Mouse (Mus musculus) neural tube, embryonic 14.5 days (tissue): ENCODE measurements at regions not wholly inside any gene's neighbourhood (a gene's known extent, or its start where the extent isn't known, plus 50 kb on each side); places are given as distances from the start of the nearest gene placed in this dataset.

Source experiments
- ATAC-seq: fragments of 200-750 bp; cut with Nextera tagmentation; 2 replicates; pipeline ENCODE4 v1.8.0; 2017; ENCODE audit warnings: low read depth, mild to moderate bottlenecking, moderate TSS enrichment, moderate library complexity
- H3K27ac ChIP-seq: fragments of 300-500 bp; sonication (generic); 2 replicates; pipeline ENCODE4 v1.5.1; 2014; ENCODE audit warnings: low read depth, mild to moderate bottlenecking, control low read depth, low read length, moderate library complexity, mixed read lengths
- H3K27me3 ChIP-seq: fragments of 300-500 bp; sonication (generic); 2 replicates; pipeline ENCODE4 v1.6.1; 2014; ENCODE audit warnings: low read length; ENCODE audit not compliant: control insufficient read depth, insufficient read depth
- H3K36me3 ChIP-seq: fragments of 300-500 bp; sonication (generic); 2 replicates; pipeline ENCODE4 v1.6.1; 2014; ENCODE audit warnings: low read length, mixed read lengths; ENCODE audit not compliant: control insufficient read depth, insufficient read depth
- H3K4me1 ChIP-seq: fragments of 300-500 bp; sonication (generic); 2 replicates; pipeline ENCODE4 v1.6.1; 2014; ENCODE audit warnings: low read length; ENCODE audit not compliant: control insufficient read depth, insufficient read depth
- H3K4me2 ChIP-seq: fragments of 300-500 bp; sonication (generic); 2 replicates; pipeline ENCODE4 v1.6.1; 2014; ENCODE audit warnings: mild to moderate bottlenecking, low read depth, low read length, control low read depth
- H3K4me3 ChIP-seq: fragments of 300-500 bp; sonication (generic); 2 replicates; pipeline ENCODE4 v1.5.1; 2014; ENCODE audit warnings: low read depth, low read length, control low read depth, mixed read lengths
- H3K9ac ChIP-seq: fragments of 300-500 bp; sonication (generic); replicated peaks from 2 replicates; pipeline ENCODE4 v1.6.1; 2014; ENCODE audit warnings: low read depth, mild to moderate bottlenecking, control low read depth, low read length, mixed read lengths
- H3K9me3 ChIP-seq: fragments of 300-500 bp; sonication (generic); 2 replicates; pipeline ENCODE4 v1.6.1; 2016; ENCODE audit warnings: low read length; ENCODE audit not compliant: control insufficient read depth
- WGBS: fragments of 180-500 bp; shearing (Covaris S2); extraction: QIAGEN DNeasy Blood & Tissue Kit; methylation state at CpG from one replicate; pipeline ENCODE4 v1.1.7; 2014; 5-methylcytosine and 5-hydroxymethylcytosine counted together

- Histone ChIP-seq H3K9ac (no peak overlapping the region), H3K4me1 (no peaks in the 10 kb centered on the region), H3K9me3 (no peaks in the 10 kb centered on the region), H3K4me3 (no peak overlapping the region), H3K36me3 (no peaks in the 10 kb centered on the region), H3K27ac (no peak overlapping the region), H3K27me3 (no peaks in the 10 kb centered on the region), H3K4me2 (no peak overlapping the region)
- ATAC-seq = no peak
- WGBS = 88% methylated on average over 2 of the region's 2 CpGs
Observed at GRCm38 (mm10) chr8:35948146-35948545, 182.6 kb downstream of the Gm19410 start.

DNA sequence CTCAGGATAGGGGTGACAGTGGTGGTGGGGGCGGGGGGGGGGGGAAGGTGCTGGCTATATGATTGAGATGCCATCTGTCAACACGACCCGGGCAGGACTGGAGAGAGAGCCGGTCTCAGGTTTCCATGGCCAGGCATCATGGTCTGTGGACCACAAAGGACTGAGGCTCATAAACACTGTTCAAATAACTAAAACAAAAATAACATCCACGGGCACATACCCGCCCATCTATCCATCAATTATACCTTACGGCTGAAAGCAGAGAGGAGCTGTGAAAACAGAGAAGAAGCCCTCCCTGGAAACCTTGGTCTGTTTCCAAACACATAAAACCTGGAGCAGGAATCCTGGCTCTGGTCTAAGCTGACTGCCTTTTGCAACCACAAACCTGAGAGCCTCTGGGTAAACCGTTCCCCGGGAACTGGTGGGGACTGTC, 183.2 kb downstream of the Gm19410 start:
- WGBS = 38% methylated on average over 9 of the region's 9 CpGs
- H3K9ac ChIP-seq = no peak overlapping the region
- H3K27me3 ChIP-seq = no peaks in the 10 kb centered on the region
- peak; percentile 74 for ATAC-seq
- no peaks in the 10 kb centered on the region for H3K36me3 ChIP-seq
- no peaks in the 10 kb centered on the region for H3K9me3 ChIP-seq
- H3K4me1 ChIP-seq = no peaks in the 10 kb centered on the region
- H3K4me3 ChIP-seq = no peak overlapping the region
- H3K27ac ChIP-seq = no peak overlapping the region
- H3K4me2 ChIP-seq = no peak overlapping the region

DNA sequence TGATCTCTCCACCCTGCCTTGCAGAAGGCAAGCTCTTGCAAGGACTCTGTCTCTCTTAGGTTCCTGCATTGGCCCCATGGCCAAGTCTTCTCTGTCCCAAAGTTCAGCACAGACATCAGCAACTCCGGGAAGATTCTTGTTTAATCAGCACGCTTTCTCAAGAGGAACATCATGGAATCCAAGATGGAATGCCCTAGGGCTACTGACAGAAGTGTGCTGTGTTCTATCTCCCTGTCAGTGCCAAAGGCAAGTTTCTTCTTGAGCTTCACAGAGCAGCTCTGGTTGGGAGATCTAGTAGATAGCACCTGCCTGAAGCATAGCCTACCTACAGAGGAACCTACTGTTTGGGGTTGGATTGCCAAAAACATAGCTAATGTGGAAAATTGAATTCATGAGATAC, 189.9 kb downstream of the Gm19410 start:
- Histone ChIP-seq H3K9ac (no peak overlapping the region), H3K4me1 (no peaks in the 10 kb centered on the region), H3K4me3 (no peak overlapping the region), H3K36me3 (no peaks in the 10 kb centered on the region), H3K9me3 (no peaks in the 10 kb centered on the region), H3K27ac (no peak overlapping the region), H3K4me2 (no peak overlapping the region), H3K27me3 (no peaks in the 10 kb centered on the region)
- WGBS = 93% methylated on average over 2 of the region's 2 CpGs
- no peak for ATAC-seq

- Histone ChIP-seq H3K9ac (no peak overlapping the region), H3K4me1 (no peaks in the 10 kb centered on the region), H3K4me3 (no peak overlapping the region), H3K9me3 (no peaks in the 10 kb centered on the region), H3K27me3 (no peaks in the 10 kb centered on the region), H3K36me3 (no peaks in the 10 kb centered on the region), H3K27ac (no peak overlapping the region), H3K4me2 (no peak overlapping the region)
- whole genome bisulfite sequencing = 29% methylated on average over 2 of the region's 2 CpGs
- peak; percentile 54; the same call in 1 of the 2 replicates for ATAC-seq
Observed at GRCm38 (mm10) chr8:35956319-35956718, 190.7 kb downstream of the Gm19410 start.

- Histone ChIP-seq H3K4me3 (no peak overlapping the region), H3K4me2 (no peak overlapping the region), H3K27ac (no peak overlapping the region), H3K36me3 (no peaks in the 10 kb centered on the region), H3K9me3 (no peaks in the 10 kb centered on the region), H3K9ac (no peak overlapping the region), H3K4me1 (no peaks in the 10 kb centered on the region), H3K27me3 (no peaks in the 10 kb centered on the region)
- no peak for ATAC-seq
- 76% methylated on average over 4 of the region's 4 CpGs for WGBS
Observed at GRCm38 (mm10) chr8:35959201-35959600, 193.6 kb downstream of the Gm19410 start.

DNA sequence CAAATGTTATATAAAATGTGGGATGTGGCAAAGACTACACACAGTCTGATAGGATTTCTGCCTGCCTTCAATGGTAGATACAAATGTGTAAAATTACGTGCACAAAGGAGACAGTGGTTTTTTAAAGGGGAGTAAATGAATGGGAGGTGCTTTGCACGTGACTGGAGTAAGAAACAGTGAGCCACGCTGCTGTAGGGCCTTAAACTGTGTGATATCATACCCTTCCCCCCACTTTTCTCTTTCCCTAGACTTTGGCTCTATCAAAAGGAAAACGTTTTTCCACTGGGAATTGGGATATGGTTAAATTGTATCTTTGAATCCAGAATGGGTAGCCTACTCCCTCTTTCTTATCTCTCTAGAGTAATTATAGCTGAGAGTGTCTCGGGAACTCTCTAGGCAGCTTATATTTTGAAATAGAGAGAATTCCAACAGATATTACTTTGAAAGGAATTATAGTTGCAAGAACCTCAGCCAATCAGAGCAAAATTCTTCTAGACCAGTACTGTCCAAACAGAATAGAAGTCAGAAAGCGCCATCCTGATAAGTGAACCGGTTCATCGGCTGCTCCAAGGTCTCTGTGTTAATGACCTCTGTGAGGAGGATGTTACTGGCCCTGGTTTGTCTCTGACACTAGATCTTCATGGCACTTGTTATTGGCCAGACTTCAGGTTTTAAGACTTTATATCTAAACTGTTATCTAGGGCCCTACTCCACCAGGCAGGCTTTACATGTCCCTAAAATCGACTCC, 195.5 kb downstream of the Gm19410 start:
- Histone ChIP-seq H3K9me3 (no peaks in the 10 kb centered on the region), H3K4me2 (no peak overlapping the region), H3K4me3 (no peak overlapping the region), H3K4me1 (no peaks in the 10 kb centered on the region), H3K27me3 (no peaks in the 10 kb centered on the region), H3K27ac (no peak overlapping the region), H3K9ac (no peak overlapping the region), H3K36me3 (no peaks in the 10 kb centered on the region)
- ATAC-seq = no peak
- 64% methylated on average over 9 of the region's 9 CpGs for whole genome bisulfite sequencing

GRCm38 (mm10) chr8:35961615-35962220, 196.1 kb downstream of the Gm19410 start:
- WGBS = 49% methylated on average over 20 of the region's 20 CpGs
- H3K27me3 ChIP-seq = no peaks in the 10 kb centered on the region
- no peaks in the 10 kb centered on the region for H3K9me3 ChIP-seq
- H3K27ac ChIP-seq = no peak overlapping the region
- no peaks in the 10 kb centered on the region for H3K4me1 ChIP-seq
- no peak overlapping the region for H3K9ac ChIP-seq
- no peak for ATAC-seq
- H3K36me3 ChIP-seq = no peaks in the 10 kb centered on the region
- no peak overlapping the region for H3K4me3 ChIP-seq
- H3K4me2 ChIP-seq = no peak overlapping the region

- Histone ChIP-seq H3K9me3 (no peaks in the 10 kb centered on the region), H3K4me1 (no peaks in the 10 kb centered on the region), H3K36me3 (no peaks in the 10 kb centered on the region), H3K27me3 (no peaks in the 10 kb centered on the region), H3K4me3 (no peak overlapping the region), H3K27ac (no peak overlapping the region), H3K9ac (no peak overlapping the region), H3K4me2 (no peak overlapping the region)
- ATAC-seq = no peak
- WGBS = 59% methylated on average over 1 of the region's 1 CpGs
Observed at GRCm38 (mm10) chr8:35964932-35965331, 199.3 kb downstream of the Gm19410 start.

- Histone ChIP-seq H3K36me3 (no peaks in the 10 kb centered on the region), H3K9me3 (no peaks in the 10 kb centered on the region), H3K27ac (no peak overlapping the region), H3K4me2 (no peak overlapping the region), H3K9ac (no peak overlapping the region), H3K27me3 (no peaks in the 10 kb centered on the region), H3K4me3 (no peak overlapping the region), H3K4me1 (no peaks in the 10 kb centered on the region)
- no peak for ATAC-seq
- 91% methylated on average over 9 of the region's 9 CpGs for WGBS
Observed at GRCm38 (mm10) chr8:35968341-35968740, 202.8 kb downstream of the Gm19410 start.
